Mouse (Mus musculus) erythroblast, embryonic 14.5 days (primary cell): ENCODE measurements around the gene Tceal9. TPM values are rescaled to one million over a fixed set of nuclear protein-coding genes. Genes with fewer than 3 reads are reported as not detected.
"Not testable (repeated sequence)": the region's sequence is repeated elsewhere in the genome, so short reads cannot be mapped to it uniquely, and the experiment has no call there.

Experiments
- H3K27me3 ChIP-seq: 2 replicates; pipeline ENCODE4 v1.6.1; 2012; ENCODE audit warnings: inconsistent platforms; ENCODE audit not compliant: control insufficient read depth
- H3K36me3 ChIP-seq: 2 replicates; pipeline ENCODE4 v1.6.1; 2012; ENCODE audit warnings: mild to moderate bottlenecking, inconsistent platforms; ENCODE audit not compliant: control insufficient read depth
- H3K4me1 ChIP-seq: 2 replicates; pipeline ENCODE4 v1.6.1; 2012; ENCODE audit warnings: inconsistent platforms; ENCODE audit not compliant: control insufficient read depth
- H3K4me3 ChIP-seq: replicated peaks from 2 replicates; pipeline ENCODE3; 2012; ENCODE audit warnings: moderate library complexity, mild to moderate bottlenecking, inconsistent platforms
- H3K9me3 ChIP-seq: 2 replicates; pipeline ENCODE4 v1.6.1; 2012; ENCODE audit warnings: low read length, inconsistent platforms, mixed read lengths; ENCODE audit not compliant: control insufficient read depth
- GATA1 ChIP-seq: IDR thresholded peaks from 2 replicates; pipeline ENCODE4 v1.6.1; 2012; ENCODE audit warnings: low read length, inconsistent platforms, mixed read lengths
- TAL1 ChIP-seq: IDR thresholded peaks from 3 replicates; pipeline ENCODE4 v1.6.1; 2012; ENCODE audit warnings: low read length, inconsistent platforms, mixed read lengths
- polyA plus RNA-seq: library from polyadenylated mRNA; stranded (reverse); fragments of >175 nt; gene quantifications from 2 replicates; pipeline ENCODE4 v1.2.3, GENCODE M21; 2012

Gene Tceal9
- polyA plus RNA-seq, 1 experiment, result 15.6 TPM

- H3K4me3 ChIP-seq, result no peak overlapping the region
- peaks cover 6% of the 10 kb centered on the region for H3K27me3 ChIP-seq
- TF ChIP-seq GATA1, result no peak
- no peak for TF ChIP-seq TAL1
- H3K9me3 ChIP-seq, result no peaks in the 10 kb centered on the region
- H3K4me1 ChIP-seq, result peaks cover 5% of the 10 kb centered on the region; the same call in 1 of the 2 replicates
- H3K36me3 ChIP-seq, result peaks cover 5% of the 10 kb centered on the region
Observed at GRCm38 (mm10) chrX:136267720-136268119, 22.8 kb downstream of the Tceal9 start.

- TF ChIP-seq TAL1 (no peak), GATA1 (no peak)
- Histone ChIP-seq H3K4me1 (peaks cover 5% of the 10 kb centered on the region; the same call in 1 of the 2 replicates), H3K4me3 (no peak overlapping the region), H3K36me3 (peaks cover 5% of the 10 kb centered on the region), H3K9me3 (no peaks in the 10 kb centered on the region), H3K27me3 (peaks cover 4% of the 10 kb centered on the region)
Observed at GRCm38 (mm10) chrX:136268173-136268572, 23.3 kb downstream of the Tceal9 start.

- not testable (repeated sequence) for H3K36me3 ChIP-seq, H3K4me1 ChIP-seq, H3K27me3 ChIP-seq, H3K9me3 ChIP-seq
- H3K4me3 ChIP-seq, result peak within 1 kb of the TSS; percentile 46
Observed at GRCm38 (mm10) chrX:136269743-136270392, 25.0 kb downstream of the Tceal9 start, which contains the start of gene Bex3. Gene Bex3, plus strand, starts transcription at chrX:136270253.

- H3K4me3 ChIP-seq, result peak overlapping the region; percentile 46
- H3K9me3 ChIP-seq, H3K4me1 ChIP-seq, H3K36me3 ChIP-seq, H3K27me3 ChIP-seq: not testable (repeated sequence)
Observed at GRCm38 (mm10) chrX:136270393-136271111, 25.7 kb downstream of the Tceal9 start.

GRCm38 (mm10) chrX:136274542-136274941 is 29.7 kb downstream of the Tceal9 start:
- H3K4me1 ChIP-seq, result peaks cover 5% of the 10 kb centered on the region; the same call in 1 of the 2 replicates
- TF ChIP-seq TAL1, result no peak
- no peak for TF ChIP-seq GATA1
- H3K36me3 ChIP-seq, result peaks cover 5% of the 10 kb centered on the region
- no peak overlapping the region for H3K4me3 ChIP-seq
- H3K9me3 ChIP-seq, result no peaks in the 10 kb centered on the region
- peaks cover 3% of the 10 kb centered on the region; the same call in 1 of the 2 replicates for H3K27me3 ChIP-seq

- H3K4me3 ChIP-seq, result no peak overlapping the region
Observed at GRCm38 (mm10) chrX:136275386-136275785, 30.5 kb downstream of the Tceal9 start.

GRCm38 (mm10) chrX:136277577-136277976 is 32.7 kb downstream of the Tceal9 start:
- H3K36me3 ChIP-seq, result no peaks in the 10 kb centered on the region
- H3K9me3 ChIP-seq, result no peaks in the 10 kb centered on the region
- no peaks in the 10 kb centered on the region for H3K4me1 ChIP-seq
- no peak overlapping the region for H3K4me3 ChIP-seq
- TF ChIP-seq TAL1 (no peak), GATA1 (no peak)
- H3K27me3 ChIP-seq, result peaks cover 3% of the 10 kb centered on the region; the same call in 1 of the 2 replicates

More at GRCm38 (mm10) chrX:136275386-136275785, 30.5 kb downstream of the Tceal9 start:
- Histone ChIP-seq H3K9me3 (no peaks in the 10 kb centered on the region), H3K4me1 (peaks cover 5% of the 10 kb centered on the region; the same call in 1 of the 2 replicates), H3K27me3 (peaks cover 3% of the 10 kb centered on the region; the same call in 1 of the 2 replicates), H3K36me3 (peaks cover 5% of the 10 kb centered on the region)
- no peak for TF ChIP-seq TAL1
- TF ChIP-seq GATA1, result no peak

GRCm38 (mm10) chrX:136278401-136278800 is 33.5 kb downstream of the Tceal9 start:
- H3K4me1 ChIP-seq, result no peaks in the 10 kb centered on the region
- no peak for TF ChIP-seq GATA1

GRCm38 (mm10) chrX:136279410-136279809 is 34.5 kb downstream of the Tceal9 start:
- no peak for TF ChIP-seq TAL1
- TF ChIP-seq GATA1, result no peak

More at GRCm38 (mm10) chrX:136278401-136278800, 33.5 kb downstream of the Tceal9 start:
- peaks cover 3% of the 10 kb centered on the region; the same call in 1 of the 2 replicates for H3K27me3 ChIP-seq
- H3K4me3 ChIP-seq, result no peak overlapping the region
- no peaks in the 10 kb centered on the region for H3K9me3 ChIP-seq
- no peaks in the 10 kb centered on the region for H3K36me3 ChIP-seq

More at GRCm38 (mm10) chrX:136279410-136279809, 34.5 kb downstream of the Tceal9 start:
- Histone ChIP-seq H3K4me3 (no peak overlapping the region), H3K4me1 (no peaks in the 10 kb centered on the region), H3K9me3 (no peaks in the 10 kb centered on the region), H3K27me3 (peaks cover 3% of the 10 kb centered on the region; the same call in 1 of the 2 replicates), H3K36me3 (no peaks in the 10 kb centered on the region)
